Mouse (Mus musculus) embryonic facial prominence, embryonic 13.5 days (tissue): ENCODE data around the gene Lamtor5. TPM values are rescaled to one million over a fixed set of nuclear protein-coding genes. Genes with fewer than 3 reads are reported as not detected.

Experiments
- ATAC-seq: fragments of 200-750 bp; cut with Nextera tagmentation; 2 replicates; pipeline ENCODE4 v1.8.0; 2017; ENCODE audit warnings: low read depth; ENCODE audit not compliant: insufficient number of reproducible peaks, insufficient read depth, low FRiP score, low TSS enrichment
- H3K27ac ChIP-seq: fragments of 300-500 bp; sonication (generic); 2 replicates; pipeline ENCODE4 v1.5.1; 2015; ENCODE audit warnings: moderate library complexity, mild to moderate bottlenecking, inconsistent platforms
- H3K27me3 ChIP-seq: fragments of 300-500 bp; sonication (generic); 2 replicates; pipeline ENCODE4 v1.6.1; 2015; ENCODE audit warnings: mild to moderate bottlenecking, inconsistent platforms
- H3K36me3 ChIP-seq: fragments of 300-500 bp; sonication (generic); 2 replicates; pipeline ENCODE4 v1.6.1; 2015; ENCODE audit warnings: mild to moderate bottlenecking, inconsistent platforms
- H3K4me1 ChIP-seq: fragments of 300-500 bp; sonication (generic); 2 replicates; pipeline ENCODE4 v1.6.1; 2015; ENCODE audit warnings: inconsistent platforms
- H3K4me2 ChIP-seq: fragments of 300-500 bp; sonication (generic); 2 replicates; pipeline ENCODE4 v1.6.1; 2015; ENCODE audit warnings: moderate library complexity, mild to moderate bottlenecking, inconsistent platforms
- H3K4me3 ChIP-seq: fragments of 300-500 bp; sonication (generic); 2 replicates; pipeline ENCODE4 v1.5.1; 2015; ENCODE audit warnings: mild to moderate bottlenecking, inconsistent platforms
- H3K9ac ChIP-seq: fragments of 300-500 bp; sonication (generic); 2 replicates; pipeline ENCODE4 v1.6.1; 2015; ENCODE audit warnings: mild to moderate bottlenecking, inconsistent platforms
- H3K9me3 ChIP-seq: fragments of 300-500 bp; sonication (generic); 2 replicates; pipeline ENCODE4 v1.6.1; 2016; ENCODE audit warnings: inconsistent platforms
- WGBS: fragments of 180-500 bp; shearing (Covaris S2); methylation state at CpG from one replicate; pipeline ENCODE4 v1.1.7; 2015; ENCODE audit warnings: mixed read lengths; 5-methylcytosine and 5-hydroxymethylcytosine counted together
- polyA plus RNA-seq: library from polyadenylated mRNA; unstranded; fragments of >200 nt; fragmentation: Nextera tagmentation; extraction: Ambion mirVana; gene quantifications from 2 replicates; pipeline ENCODE4 v1.2.1, GENCODE M21; 2015

Lamtor5 gene
- polyA plus RNA-seq, 1 experiment from 2014 or later = 194 TPM

GRCm38 (mm10) chr3:107326442-107326841 is 47.8 kb downstream of the Lamtor5 start:
- WGBS = 89% methylated on average over 1 of the region's 1 CpGs
- H3K27ac ChIP-seq = no peak overlapping the region
- no peaks in the 10 kb centered on the region for H3K9me3 ChIP-seq
- no peak overlapping the region for H3K9ac ChIP-seq
- no peaks in the 10 kb centered on the region for H3K27me3 ChIP-seq
- peaks cover 50% of the 10 kb centered on the region for H3K36me3 ChIP-seq
- ATAC-seq = no peak
- peaks cover 49% of the 10 kb centered on the region for H3K4me1 ChIP-seq
- no peak overlapping the region for H3K4me3 ChIP-seq
- H3K4me2 ChIP-seq = no peak overlapping the region

DNA sequence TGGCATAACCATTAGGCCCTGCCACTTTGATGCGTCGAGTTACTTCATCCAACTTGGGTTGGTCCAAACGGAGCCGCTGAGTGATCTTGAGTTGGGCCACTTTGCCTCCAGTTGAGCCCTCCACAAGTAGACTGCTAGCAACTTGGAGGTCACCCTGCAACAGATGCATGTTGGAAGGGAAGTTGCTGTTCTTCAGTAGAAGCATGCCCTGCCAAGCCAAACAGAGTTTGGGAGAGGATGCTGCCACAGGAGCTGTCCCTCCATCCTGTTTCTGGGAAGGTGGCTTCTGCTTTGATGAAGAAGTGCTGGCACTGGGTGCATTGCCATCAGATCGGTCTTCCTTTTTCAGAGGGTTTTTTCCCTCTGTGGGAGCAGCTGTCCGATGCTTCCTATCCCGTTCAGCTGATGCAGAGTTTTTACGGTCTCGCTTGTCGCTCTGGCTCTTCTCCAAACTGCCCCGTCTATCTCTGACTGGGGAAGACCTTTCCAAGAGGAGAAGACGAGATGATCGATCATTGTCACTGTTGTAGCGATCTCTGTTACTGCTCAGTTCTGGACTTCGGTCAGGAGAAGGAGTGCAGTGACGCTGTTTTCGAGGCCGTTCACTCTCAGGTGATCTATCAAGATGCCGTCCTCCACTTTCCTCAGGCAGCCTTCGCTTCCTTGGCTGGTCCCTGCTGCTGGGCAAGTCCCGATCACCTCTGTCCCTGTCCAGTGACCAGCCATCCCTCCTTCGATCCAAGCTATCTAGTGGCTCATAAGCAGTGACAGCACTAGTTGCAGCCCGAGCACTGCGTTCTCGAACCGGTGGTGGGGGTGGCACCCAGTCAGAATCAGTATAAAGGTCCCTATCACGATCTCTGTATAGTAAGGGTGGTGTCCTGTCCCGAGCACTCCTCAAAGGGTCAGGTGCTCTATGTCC is 52.1 kb downstream of the Lamtor5 start:
- H3K4me3 ChIP-seq = peak overlapping the region; percentile 94
- peak overlapping the region; percentile 96 for H3K9ac ChIP-seq
- H3K4me2 ChIP-seq = peak overlapping the region; percentile 92
- peaks cover 23% of the 10 kb centered on the region for H3K36me3 ChIP-seq
- WGBS = 82% methylated on average over 28 of the region's 28 CpGs
- H3K27ac ChIP-seq = no peak overlapping the region
- H3K4me1 ChIP-seq = peaks cover 27% of the 10 kb centered on the region
- no peak for ATAC-seq
- H3K9me3 ChIP-seq = no peaks in the 10 kb centered on the region
- no peaks in the 10 kb centered on the region for H3K27me3 ChIP-seq

DNA sequence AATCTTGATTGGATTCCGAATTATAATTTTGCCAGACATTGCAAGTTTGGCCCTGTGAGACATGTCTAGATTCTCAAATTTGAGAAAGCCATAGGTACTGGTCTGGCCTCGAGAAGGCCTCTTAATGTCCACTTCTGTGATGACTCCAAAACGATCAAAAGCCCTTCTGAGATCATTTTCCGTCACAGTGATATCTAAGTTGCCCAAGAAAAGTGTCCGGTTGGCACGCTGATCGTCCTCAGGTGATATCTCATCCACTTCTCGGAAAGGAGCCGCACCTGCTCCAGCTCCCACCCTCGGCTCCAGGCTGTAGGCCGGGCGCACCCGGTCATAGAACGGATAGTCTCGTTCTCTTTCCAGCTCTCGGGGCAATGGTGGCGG is 53.1 kb downstream of the Lamtor5 start:
- H3K9me3 ChIP-seq = no peaks in the 10 kb centered on the region
- no peak for ATAC-seq
- H3K27ac ChIP-seq = no peak overlapping the region
- peak overlapping the region; percentile 92 for H3K4me2 ChIP-seq
- H3K4me3 ChIP-seq = peak overlapping the region; percentile 94
- peaks cover 24% of the 10 kb centered on the region for H3K4me1 ChIP-seq
- H3K36me3 ChIP-seq = peaks cover 20% of the 10 kb centered on the region
- H3K9ac ChIP-seq = peak overlapping the region; percentile 96
- no peaks in the 10 kb centered on the region for H3K27me3 ChIP-seq
- WGBS = 18% methylated on average over 17 of the region's 17 CpGs

GRCm38 (mm10) chr3:107332127-107332959 is 53.7 kb downstream of the Lamtor5 start:
- ATAC-seq = no peak
- under 1% methylated on average over 74 of the region's 75 CpGs for WGBS
- Histone ChIP-seq H3K9me3 (no peaks in the 10 kb centered on the region), H3K27ac (peak overlapping the region; percentile 92), H3K4me1 (peaks cover 24% of the 10 kb centered on the region), H3K27me3 (no peaks in the 10 kb centered on the region), H3K9ac (peak overlapping the region; percentile 96), H3K4me3 (peak overlapping the region; percentile 94), H3K36me3 (peaks cover 20% of the 10 kb centered on the region), H3K4me2 (peak overlapping the region; percentile 92)

DNA sequence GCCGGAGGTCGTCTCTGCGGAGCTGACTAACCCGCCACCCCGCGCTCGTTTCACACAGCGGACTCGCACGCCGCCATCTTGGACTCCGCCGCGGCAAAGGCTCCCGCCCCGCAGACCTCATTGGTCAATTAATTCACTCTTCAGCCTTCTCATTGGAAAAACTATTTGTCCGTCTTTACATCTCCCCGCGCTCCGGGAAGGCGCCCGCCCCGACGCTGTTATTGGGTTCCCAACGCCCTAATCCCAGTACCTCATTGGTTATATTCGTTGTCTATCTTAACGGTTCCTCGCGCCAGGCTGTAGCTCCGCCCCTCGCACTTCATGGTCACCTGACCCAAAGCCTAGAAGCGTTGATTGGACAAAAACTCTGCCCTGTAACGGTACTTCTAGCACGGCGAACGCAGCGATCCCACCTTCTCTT is 54.3 kb downstream of the Lamtor5 start:
- WGBS = 0% methylated on average over 37 of the region's 37 CpGs
- peak overlapping the region; percentile 94 for H3K4me3 ChIP-seq
- peaks cover 17% of the 10 kb centered on the region for H3K36me3 ChIP-seq
- H3K4me2 ChIP-seq = peak overlapping the region; percentile 92
- ATAC-seq = peak; percentile 98
- peak overlapping the region; percentile 95 for H3K27ac ChIP-seq
- no peaks in the 10 kb centered on the region for H3K9me3 ChIP-seq
- peak overlapping the region; percentile 96 for H3K9ac ChIP-seq
- peaks cover 24% of the 10 kb centered on the region for H3K4me1 ChIP-seq
- no peaks in the 10 kb centered on the region for H3K27me3 ChIP-seq

Other genes with a start within 250 kb of the Lamtor5 start
- 1.1 and 1.3 TPM in 2 replicates for gene Kcna3, start 242.7 kb upstream of the Lamtor5 start, polyA plus RNA-seq
- gene Kcna2, start 177.7 kb upstream of the Lamtor5 start, polyA plus RNA-seq = 0.07 and 0.18 TPM in 2 replicates
- gene Kcna10, start 95.8 kb upstream of the Lamtor5 start, polyA plus RNA-seq = not detected in 2 replicates
- gene Cym, start 57.1 kb upstream of the Lamtor5 start, polyA plus RNA-seq = 0.34 and 1.4 TPM in 2 replicates
- not detected in 2 replicates for gene A630076J17Rik, start 48.2 kb upstream of the Lamtor5 start, polyA plus RNA-seq
- gene Prok1, start 39.2 kb upstream of the Lamtor5 start, polyA plus RNA-seq = 0.13 TPM in 1 of 2 replicates, not detected in the other
- gene Slc16a4, start 12.4 kb downstream of the Lamtor5 start, polyA plus RNA-seq = 3.6 and 5.3 TPM in 2 replicates
- gene Rbm15, start 54.8 kb downstream of the Lamtor5 start, polyA plus RNA-seq = 15.5 and 15.8 TPM in 2 replicates
- gene Kcnc4, start 180.7 kb downstream of the Lamtor5 start, polyA plus RNA-seq = 0.21 and 0.22 TPM in 2 replicates
- gene Slc6a17, start 239.2 kb downstream of the Lamtor5 start, polyA plus RNA-seq = 9.5 and 10.3 TPM in 2 replicates